Mouse (Mus musculus): Measurements from ENCODE around the gene Ttll4. TPM values are rescaled to one million over a fixed set of nuclear protein-coding genes. Genes with fewer than 3 reads are reported as not detected.
A peak's percentile ranks its signal among the peaks of the same experiment; 100 is the strongest.

Ttll4 gene
- total and polyA plus RNA-seq, 2 experiments: 8.6 to 9.1 TPM

GRCm38 (mm10) chr1:74715886-74716285 lies 54.3 kb downstream of the Ttll4 start:
- peak overlapping the region; percentile 85 for H3K4me3 ChIP-seq (ENCODE audit: insufficient read depth, low read depth, low read length)

GRCm38 (mm10) chr1:74718113-74718512 lies 56.6 kb downstream of the Ttll4 start:
- peak; percentile 56 for DNase-seq (ENCODE audit: extremely low read depth, low read depth, low spot score)
- TF ChIP-seq POLR2A (IDR thresholded peaks at IDR 0.05; ENCODE audit: extremely low read depth, insufficient read depth, low read length) (no peak), CTCF (IDR thresholded peaks at IDR 0.05; ENCODE audit: low read depth, low read length) (no peak)
- WGBS: 53% methylated on average over 8 of the region's 8 CpGs
- Histone ChIP-seq H3K27me3 (ENCODE audit: control insufficient read depth, insufficient read depth, low read length) (no peaks in the 10 kb centered on the region), H3K4me3 (ENCODE audit: insufficient read depth, low read depth, low read length) (no peak overlapping the region), H3K27ac (replicated peaks; ENCODE audit: insufficient read depth, low read depth, low read length) (peak overlapping the region; percentile 90), H3K36me3 (ENCODE audit: control insufficient read depth, insufficient read depth, low read length) (peaks cover 5% of the 10 kb centered on the region; the same call in 1 of the 2 replicates), H3K9ac (ENCODE audit: low read depth, low read length) (peak overlapping the region; percentile 1), H3K79me2 (ENCODE audit: control insufficient read depth, insufficient read depth, low read length) (peaks cover 28% of the 10 kb centered on the region), H3K4me1 (ENCODE audit: control insufficient read depth, insufficient read depth, low read length) (peaks cover 36% of the 10 kb centered on the region)

More at GRCm38 (mm10) chr1:74715886-74716285, 54.3 kb downstream of the Ttll4 start:
- H3K79me2 ChIP-seq (ENCODE audit: control insufficient read depth, insufficient read depth, low read length): peaks cover 18% of the 10 kb centered on the region
- H3K4me1 ChIP-seq (ENCODE audit: control insufficient read depth, insufficient read depth, low read length): peaks cover 20% of the 10 kb centered on the region
- H3K36me3 ChIP-seq (ENCODE audit: control insufficient read depth, insufficient read depth, low read length): peaks cover 1% of the 10 kb centered on the region; the same call in 1 of the 2 replicates
- TF ChIP-seq CTCF (IDR thresholded peaks at IDR 0.05; ENCODE audit: low read depth, low read length) (no peak), POLR2A (IDR thresholded peaks at IDR 0.05; ENCODE audit: extremely low read depth, insufficient read depth, low read length) (no peak)
- peak; percentile 75 for DNase-seq (ENCODE audit: extremely low read depth, low read depth, low spot score)
- no peaks in the 10 kb centered on the region for H3K27me3 ChIP-seq (ENCODE audit: control insufficient read depth, insufficient read depth, low read length)
- 72% methylated on average over 6 of the region's 6 CpGs for WGBS
- H3K27ac ChIP-seq (replicated peaks; ENCODE audit: insufficient read depth, low read depth, low read length): peak overlapping the region; percentile 59
- peak overlapping the region; percentile 50 for H3K9ac ChIP-seq (ENCODE audit: low read depth, low read length)

GRCm38 (mm10) chr1:74719281-74719680 lies 57.7 kb downstream of the Ttll4 start:
- Histone ChIP-seq H3K79me2 (ENCODE audit: control insufficient read depth, insufficient read depth, low read length) (peaks cover 27% of the 10 kb centered on the region), H3K36me3 (ENCODE audit: control insufficient read depth, insufficient read depth, low read length) (peaks cover 9% of the 10 kb centered on the region; the same call in 1 of the 2 replicates), H3K4me3 (ENCODE audit: insufficient read depth, low read depth, low read length) (no peak overlapping the region), H3K9ac (ENCODE audit: low read depth, low read length) (peak overlapping the region; percentile 40), H3K4me1 (ENCODE audit: control insufficient read depth, insufficient read depth, low read length) (peaks cover 39% of the 10 kb centered on the region), H3K27ac (replicated peaks; ENCODE audit: insufficient read depth, low read depth, low read length) (peak overlapping the region; percentile 90), H3K27me3 (ENCODE audit: control insufficient read depth, insufficient read depth, low read length) (no peaks in the 10 kb centered on the region)
- DNase-seq (ENCODE audit: extremely low read depth, low read depth, low spot score): peak; percentile 99
- TF ChIP-seq CTCF (IDR thresholded peaks at IDR 0.05; ENCODE audit: low read depth, low read length): no peak
- TF ChIP-seq POLR2A (IDR thresholded peaks at IDR 0.05; ENCODE audit: extremely low read depth, insufficient read depth, low read length): no peak
- WGBS: 31% methylated on average over 3 of the region's 3 CpGs

GRCm38 (mm10) chr1:74721657-74722056 lies 60.1 kb downstream of the Ttll4 start:
- peaks cover 37% of the 10 kb centered on the region for H3K4me1 ChIP-seq (ENCODE audit: control insufficient read depth, insufficient read depth, low read length)

GRCm38 (mm10) chr1:74723748-74724147 lies 62.2 kb downstream of the Ttll4 start:
- peak; percentile 89 for DNase-seq (ENCODE audit: extremely low read depth, low read depth, low spot score)
- Histone ChIP-seq H3K27me3 (ENCODE audit: control insufficient read depth, insufficient read depth, low read length) (no peaks in the 10 kb centered on the region), H3K36me3 (ENCODE audit: control insufficient read depth, insufficient read depth, low read length) (peaks cover 19% of the 10 kb centered on the region), H3K4me3 (ENCODE audit: insufficient read depth, low read depth, low read length) (no peak overlapping the region), H3K79me2 (ENCODE audit: control insufficient read depth, insufficient read depth, low read length) (peaks cover 26% of the 10 kb centered on the region; the same call in 1 of the 2 replicates), H3K4me1 (ENCODE audit: control insufficient read depth, insufficient read depth, low read length) (peaks cover 31% of the 10 kb centered on the region), H3K27ac (replicated peaks; ENCODE audit: insufficient read depth, low read depth, low read length) (peak overlapping the region; percentile 79; the same call in 1 of the 2 replicates), H3K9ac (ENCODE audit: low read depth, low read length) (no peak overlapping the region)
- 47% methylated on average over 2 of the region's 2 CpGs for WGBS
- no peak for TF ChIP-seq POLR2A (IDR thresholded peaks at IDR 0.05; ENCODE audit: extremely low read depth, insufficient read depth, low read length)
- TF ChIP-seq CTCF (IDR thresholded peaks at IDR 0.05; ENCODE audit: low read depth, low read length): peak; percentile 67

More at GRCm38 (mm10) chr1:74721657-74722056, 60.1 kb downstream of the Ttll4 start:
- TF ChIP-seq POLR2A (IDR thresholded peaks at IDR 0.05; ENCODE audit: extremely low read depth, insufficient read depth, low read length): no peak
- no peak for TF ChIP-seq CTCF (IDR thresholded peaks at IDR 0.05; ENCODE audit: low read depth, low read length)
- 0 out of 2 replicates have a peak overlapping the region, but pooled peaks have one; percentile 23 for H3K9ac ChIP-seq (ENCODE audit: low read depth, low read length)
- 22% methylated on average over 6 of the region's 6 CpGs for WGBS
- H3K4me3 ChIP-seq (ENCODE audit: insufficient read depth, low read depth, low read length): no peak overlapping the region
- no peaks in the 10 kb centered on the region for H3K27me3 ChIP-seq (ENCODE audit: control insufficient read depth, insufficient read depth, low read length)
- peaks cover 14% of the 10 kb centered on the region for H3K36me3 ChIP-seq (ENCODE audit: control insufficient read depth, insufficient read depth, low read length)
- H3K27ac ChIP-seq (replicated peaks; ENCODE audit: insufficient read depth, low read depth, low read length): peak overlapping the region; percentile 85
- H3K79me2 ChIP-seq (ENCODE audit: control insufficient read depth, insufficient read depth, low read length): peaks cover 13% of the 10 kb centered on the region; the same call in 1 of the 2 replicates
- DNase-seq (ENCODE audit: extremely low read depth, low read depth, low spot score): peak; percentile 100

- H3K36me3 ChIP-seq (ENCODE audit: control insufficient read depth, insufficient read depth, low read length): peaks cover 30% of the 10 kb centered on the region
- H3K27ac ChIP-seq (replicated peaks; ENCODE audit: insufficient read depth, low read depth, low read length): peak overlapping the region; percentile 30; the same call in 1 of the 2 replicates
- no peak overlapping the region for H3K4me3 ChIP-seq (ENCODE audit: insufficient read depth, low read depth, low read length)
- H3K79me2 ChIP-seq (ENCODE audit: control insufficient read depth, insufficient read depth, low read length): peaks cover 26% of the 10 kb centered on the region; the same call in 1 of the 2 replicates
- peak; percentile 64 for DNase-seq (ENCODE audit: extremely low read depth, low read depth, low spot score)
- TF ChIP-seq CTCF (IDR thresholded peaks at IDR 0.05; ENCODE audit: low read depth, low read length) (no peak), POLR2A (IDR thresholded peaks at IDR 0.05; ENCODE audit: extremely low read depth, insufficient read depth, low read length) (no peak)
- 22% methylated on average over 5 of the region's 5 CpGs for WGBS
- no peak overlapping the region; the same call in 1 of the 2 replicates for H3K9ac ChIP-seq (ENCODE audit: low read depth, low read length)
- H3K4me1 ChIP-seq (ENCODE audit: control insufficient read depth, insufficient read depth, low read length): peaks cover 24% of the 10 kb centered on the region
- no peaks in the 10 kb centered on the region for H3K27me3 ChIP-seq (ENCODE audit: control insufficient read depth, insufficient read depth, low read length)
These were observed 64.6 kb downstream of the Ttll4 start for GRCm38 (mm10) chr1:74726114-74726513.
